Mouse (Mus musculus): ENCODE results near the gene Ptprr.

The Ptprr gene

GRCm38 (mm10) chr10:116115881-116116677, 98.1 kb downstream of the Ptprr start:
- DNase-seq (ENCODE audit: low spot score in 2 of 2): no peak

- no peak for DNase-seq (ENCODE audit: low spot score in 2 of 2)
Observed at GRCm38 (mm10) chr10:116117060-116117459, 99.0 kb downstream of the Ptprr start.

- DNase-seq (ENCODE audit: low spot score in 2 of 2): no peak
Observed at GRCm38 (mm10) chr10:116121463-116121862, 103.5 kb downstream of the Ptprr start.

- DNase-seq (ENCODE audit: low spot score in 2 of 2): no peak
Observed at GRCm38 (mm10) chr10:116123808-116124207, 105.8 kb downstream of the Ptprr start.

- no peak for DNase-seq (ENCODE audit: low spot score in 2 of 2)
Observed at GRCm38 (mm10) chr10:116125364-116125763, 107.4 kb downstream of the Ptprr start.

- no peak for DNase-seq (ENCODE audit: low spot score in 2 of 2)
Observed at GRCm38 (mm10) chr10:116130401-116130800, 112.4 kb downstream of the Ptprr start.

- no peak for DNase-seq (ENCODE audit: low spot score in 2 of 2)
Observed at GRCm38 (mm10) chr10:116131223-116131622, 113.2 kb downstream of the Ptprr start.

- no peak for DNase-seq (ENCODE audit: low spot score in 2 of 2)
Observed at GRCm38 (mm10) chr10:116132233-116132632, 114.2 kb downstream of the Ptprr start.

- no peak for DNase-seq (ENCODE audit: low spot score in 2 of 2)
Observed at GRCm38 (mm10) chr10:116135187-116135586, 117.2 kb downstream of the Ptprr start.

GRCm38 (mm10) chr10:116140226-116140625, 122.2 kb downstream of the Ptprr start:
- DNase-seq (ENCODE audit: low spot score in 2 of 2): no peak

GRCm38 (mm10) chr10:116143684-116144083, 125.7 kb downstream of the Ptprr start:
- DNase-seq (ENCODE audit: low spot score in 2 of 2): no peak

- no peak for DNase-seq (ENCODE audit: low spot score in 2 of 2)
Observed at GRCm38 (mm10) chr10:116146091-116146490, 128.1 kb downstream of the Ptprr start.

- no peak for DNase-seq (ENCODE audit: low spot score in 2 of 2)
Observed at GRCm38 (mm10) chr10:116154707-116155106, 136.7 kb downstream of the Ptprr start.

- DNase-seq (ENCODE audit: low spot score in 2 of 2): no peak
Observed at GRCm38 (mm10) chr10:116156699-116157098, 138.7 kb downstream of the Ptprr start.

- no peak for DNase-seq (ENCODE audit: low spot score in 2 of 2)
Observed at GRCm38 (mm10) chr10:116162338-116162737, 144.3 kb downstream of the Ptprr start.

GRCm38 (mm10) chr10:116175324-116175883, 157.4 kb downstream of the Ptprr start:
- no peak for DNase-seq (ENCODE audit: low spot score in 2 of 2)

- no peak for DNase-seq (ENCODE audit: low spot score in 2 of 2)
Observed at GRCm38 (mm10) chr10:116177390-116178179, 159.6 kb downstream of the Ptprr start.

GRCm38 (mm10) chr10:116181235-116181634, 163.2 kb downstream of the Ptprr start:
- DNase-seq (ENCODE audit: low spot score in 2 of 2): no peak

- DNase-seq (ENCODE audit: low spot score in 2 of 2): no peak
Observed at GRCm38 (mm10) chr10:116182221-116182620, 164.2 kb downstream of the Ptprr start.

- DNase-seq (ENCODE audit: low spot score in 2 of 2): no peak
Observed at GRCm38 (mm10) chr10:116183258-116183657, 165.2 kb downstream of the Ptprr start.

GRCm38 (mm10) chr10:116191724-116192123, 173.7 kb downstream of the Ptprr start:
- DNase-seq (ENCODE audit: low spot score in 2 of 2): no peak

- DNase-seq (ENCODE audit: low spot score in 2 of 2): no peak
Observed at GRCm38 (mm10) chr10:116192293-116192692, 174.3 kb downstream of the Ptprr start.

- DNase-seq (ENCODE audit: low spot score in 2 of 2): no peak
Observed at GRCm38 (mm10) chr10:116194409-116194808, 176.4 kb downstream of the Ptprr start.
